Mouse (Mus musculus): ENCODE data around the gene Serac1.

GRCm38 (mm10) chr17:6025831-6026230, 53.7 kb downstream of the Serac1 start:
- TF ChIP-seq POLR2A (IDR thresholded peaks at IDR 0.05; ENCODE audit: borderline replicate concordance, low read depth, low read length) (no peak), CTCF (IDR thresholded peaks at IDR 0.05; ENCODE audit: low read depth, low read length) (no peak)
